Mouse (Mus musculus) kidney, adult 8-10 months (tissue): ENCODE results near the gene Wdr1.
"Not testable (repeated sequence)": the region's sequence is repeated elsewhere in the genome, so short reads cannot be mapped to it uniquely, and the experiment has no call there.

Experiments
- DNase-seq, 2 experiments: peaks; one replicate each; pipeline ENCODE4 v3.0.0; 2022

Wdr1 gene

GRCm38 (mm10) chr5:38493890-38494289 is 69.1 kb downstream of the Wdr1 start:
- DNase-seq, result no peak

- DNase-seq, result no peak
Observed at GRCm38 (mm10) chr5:38491763-38492162, 71.3 kb downstream of the Wdr1 start.

DNA sequence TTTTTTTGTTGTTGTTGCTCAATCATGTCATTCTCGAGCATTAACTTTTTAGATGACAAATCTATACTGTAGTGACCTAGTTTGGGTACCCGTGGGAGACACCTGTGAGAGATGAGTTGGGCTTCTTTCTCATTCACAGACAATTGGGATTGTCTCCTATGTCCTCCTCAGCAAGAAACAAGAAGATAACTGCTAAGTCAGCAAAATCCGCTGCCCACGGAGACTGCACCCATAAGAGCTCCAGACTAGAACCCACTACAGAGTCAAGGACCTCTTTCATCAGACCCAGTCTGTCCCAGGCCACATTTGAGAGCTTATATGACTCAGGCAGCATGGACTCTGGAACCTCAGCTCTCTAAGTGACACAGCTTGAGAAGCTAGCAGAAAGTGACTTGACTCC is 73.3 kb downstream of the Wdr1 start:
- no peak for DNase-seq

DNA sequence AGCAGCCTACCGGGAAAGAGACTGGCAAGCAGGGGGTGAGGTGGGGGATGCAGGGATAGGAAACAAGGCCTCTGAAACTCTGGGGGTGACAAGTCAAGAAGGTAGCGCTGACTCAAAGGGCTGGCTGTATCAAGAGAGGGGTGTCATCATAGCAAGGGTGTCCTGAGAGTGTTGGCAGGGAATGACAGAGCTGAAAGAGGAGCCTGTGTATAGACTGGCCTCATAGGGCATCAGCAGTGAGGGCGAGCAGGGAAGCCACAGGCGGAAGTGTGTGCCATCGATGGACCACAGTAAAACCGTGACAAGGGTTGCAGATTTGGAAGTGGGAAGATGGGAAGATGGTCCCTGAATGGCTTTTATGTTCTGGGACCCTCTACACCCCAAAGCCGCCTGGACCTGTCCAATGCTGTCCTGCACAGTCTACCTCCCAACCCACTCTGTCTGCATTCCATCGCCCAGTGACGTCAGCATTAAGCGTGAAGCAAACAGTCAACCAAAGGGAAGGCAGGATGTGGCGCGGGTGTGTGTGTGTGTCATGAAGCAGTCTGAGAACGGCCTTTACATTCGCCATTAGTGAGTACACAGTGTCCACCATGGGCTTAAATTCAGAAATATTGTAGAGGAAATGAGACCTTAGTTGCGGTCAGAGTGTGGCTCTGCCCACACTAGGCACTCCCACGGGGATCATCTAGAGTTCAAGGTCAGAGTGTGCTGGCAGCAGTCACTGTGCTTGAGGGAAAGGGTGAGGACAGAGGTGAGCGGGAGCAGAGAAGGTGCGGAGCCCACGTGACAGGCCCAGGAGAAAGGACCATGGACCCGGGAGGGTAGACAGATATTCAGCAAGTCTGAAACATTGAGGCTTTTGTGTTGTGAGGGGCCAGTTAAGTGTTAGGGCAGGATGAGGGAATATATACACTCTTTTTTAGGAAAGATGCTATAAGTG is 74.1 kb downstream of the Wdr1 start:
- DNase-seq, result peak; percentile 59 to 63

DNA sequence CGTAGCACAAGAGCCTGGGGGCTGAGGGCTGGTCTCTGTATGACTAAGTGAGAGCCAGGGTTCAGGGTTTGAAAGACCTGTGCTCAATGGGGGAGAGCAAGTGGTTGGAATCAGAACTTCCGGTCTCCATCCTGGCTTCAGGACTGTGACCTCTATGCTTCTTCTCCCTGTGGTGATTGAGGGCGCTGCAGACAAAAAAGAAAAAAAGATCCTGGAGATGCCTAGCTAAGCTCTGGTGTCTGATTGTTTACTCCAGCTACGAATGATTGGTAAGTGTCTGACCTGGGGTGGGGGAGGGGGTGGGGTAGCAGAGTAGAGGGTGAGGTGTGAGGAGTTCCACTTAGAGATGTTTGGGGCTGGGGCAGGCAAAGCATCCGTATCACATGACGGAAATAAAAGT is 75.0 kb downstream of the Wdr1 start:
- DNase-seq, result no peak

- DNase-seq, result no peak
Observed at GRCm38 (mm10) chr5:38487247-38487646, 75.8 kb downstream of the Wdr1 start.

DNA sequence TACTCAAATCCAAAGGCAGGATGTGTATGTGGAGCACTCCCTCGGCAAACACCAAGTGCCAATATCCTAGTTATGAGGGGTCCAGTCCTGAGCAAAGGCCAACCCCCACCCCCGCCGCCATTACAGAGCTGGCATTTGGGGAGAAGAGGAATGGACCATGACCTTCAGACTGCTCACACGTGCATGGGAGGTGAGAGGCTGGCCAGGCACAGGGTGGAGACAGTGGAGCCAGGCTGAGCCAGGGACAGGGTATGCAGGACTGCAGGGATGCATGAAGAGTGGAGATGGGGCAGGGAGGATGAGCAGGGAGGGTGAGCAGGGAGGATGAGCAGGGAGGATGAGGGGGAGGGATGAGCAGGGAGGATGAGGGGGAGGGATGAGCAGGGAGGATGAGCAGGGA is 77.1 kb downstream of the Wdr1 start:
- DNase-seq, result no peak

DNA sequence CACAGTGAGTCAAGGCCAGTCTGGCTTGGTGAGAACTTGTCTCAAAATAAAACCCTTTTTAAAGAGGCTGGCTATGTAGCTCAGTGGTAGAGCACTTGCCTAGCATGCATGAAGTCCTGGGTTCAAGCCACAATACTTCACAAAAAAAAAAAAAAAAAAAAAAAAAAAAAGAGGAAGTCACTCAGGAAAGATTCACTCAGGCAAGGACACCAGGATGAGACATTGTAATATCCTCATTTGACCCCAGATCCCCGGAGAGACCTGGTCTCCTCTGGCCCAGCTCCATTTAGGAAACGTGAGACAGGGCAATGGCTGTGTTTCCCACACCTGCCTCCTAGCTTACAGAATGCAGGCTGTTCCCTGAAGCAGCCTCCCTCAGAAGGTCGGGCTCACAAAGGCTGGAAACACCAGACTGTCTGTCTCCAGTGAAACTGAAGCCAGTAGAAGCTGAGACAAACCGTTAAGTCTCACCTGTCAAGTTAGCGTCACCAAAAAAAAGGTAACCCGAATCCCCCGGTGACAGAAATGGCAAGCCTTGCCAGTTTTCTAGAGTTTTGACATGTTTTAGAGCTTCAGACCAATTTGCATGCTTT is 79.4 kb downstream of the Wdr1 start:
- DNase-seq, result no peak

DNA sequence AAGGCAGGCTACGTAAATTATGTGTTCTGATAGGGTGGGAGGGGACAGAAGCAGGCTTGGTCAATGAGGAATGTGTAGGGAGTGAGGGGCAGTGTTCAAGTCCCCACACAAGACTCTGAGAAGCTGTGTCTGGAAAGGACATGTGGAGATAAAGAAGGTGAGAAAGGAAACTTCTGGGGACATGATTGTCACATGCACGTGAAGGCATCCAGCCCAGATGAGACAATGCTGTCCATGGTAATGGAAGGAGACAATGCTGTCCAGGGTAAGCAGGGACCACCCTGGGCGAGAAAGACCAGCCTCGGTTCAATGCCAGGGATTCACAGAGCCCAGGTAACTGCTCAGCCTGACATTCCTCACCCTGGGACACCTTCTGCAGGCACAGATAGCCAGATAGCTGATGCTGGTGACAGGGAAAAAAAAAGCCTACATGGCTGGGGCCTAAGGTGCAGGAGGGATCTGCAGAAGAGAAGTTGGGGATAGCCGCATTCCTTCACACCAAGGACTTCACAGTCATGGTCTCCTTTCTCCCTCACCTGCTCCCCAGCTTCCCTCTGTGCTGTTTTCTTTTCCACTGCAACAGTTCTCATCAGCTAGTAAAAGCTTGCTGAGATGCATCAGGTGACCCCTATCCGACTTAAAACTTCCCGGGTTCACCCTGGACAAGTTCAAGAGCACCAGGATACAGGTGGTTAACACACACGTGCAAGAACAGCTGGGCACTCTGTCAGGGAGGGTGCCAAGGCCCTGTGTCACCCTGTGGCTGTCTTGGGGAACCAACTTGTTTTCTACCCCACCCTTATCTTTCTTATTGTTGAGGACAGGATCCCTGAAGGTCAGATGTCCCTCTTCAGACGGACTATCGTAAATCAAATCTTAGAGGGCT is 82.0 kb downstream of the Wdr1 start:
- no peak for DNase-seq

DNA sequence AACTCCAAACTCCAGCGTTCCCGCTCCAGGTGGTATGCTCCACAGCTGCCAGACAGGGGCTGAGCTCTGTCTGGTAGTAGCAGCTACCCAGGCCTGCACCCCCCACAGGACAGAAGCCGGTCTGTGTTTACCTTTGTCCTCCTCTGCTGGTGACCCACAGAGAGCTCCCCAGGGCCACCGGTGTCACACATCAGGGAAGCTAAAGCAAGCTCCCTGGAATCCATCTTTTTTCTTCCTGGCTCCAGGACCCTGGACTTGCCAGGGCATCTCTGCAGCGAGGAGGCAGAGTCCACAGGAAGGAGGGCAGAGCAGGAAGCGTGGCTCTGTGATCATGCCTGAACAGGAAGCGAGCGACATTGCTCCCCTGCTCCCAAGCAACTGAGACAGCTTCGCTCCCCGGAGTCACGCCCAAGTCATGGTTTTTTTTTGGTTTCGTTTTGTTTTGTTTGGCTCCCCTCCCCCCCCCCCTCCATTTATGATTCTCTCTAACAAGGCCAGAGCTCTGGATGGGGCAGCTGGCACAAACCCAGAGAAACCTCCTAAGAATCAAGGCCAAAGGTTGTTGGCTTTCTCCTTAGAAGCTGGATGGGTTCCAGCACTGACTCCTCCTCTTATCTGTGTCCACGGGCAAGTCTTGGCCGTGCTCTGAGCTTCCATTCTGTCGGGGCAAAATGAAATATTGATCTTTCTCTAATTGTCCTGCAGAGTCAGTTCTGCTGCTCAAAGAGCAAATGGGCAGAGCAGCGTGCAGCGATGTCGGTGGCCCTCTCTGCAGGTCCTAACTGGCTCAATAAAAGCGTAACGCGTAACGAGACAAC is 82.9 kb downstream of the Wdr1 start:
- peak; percentile 91 to 92 for DNase-seq

DNA sequence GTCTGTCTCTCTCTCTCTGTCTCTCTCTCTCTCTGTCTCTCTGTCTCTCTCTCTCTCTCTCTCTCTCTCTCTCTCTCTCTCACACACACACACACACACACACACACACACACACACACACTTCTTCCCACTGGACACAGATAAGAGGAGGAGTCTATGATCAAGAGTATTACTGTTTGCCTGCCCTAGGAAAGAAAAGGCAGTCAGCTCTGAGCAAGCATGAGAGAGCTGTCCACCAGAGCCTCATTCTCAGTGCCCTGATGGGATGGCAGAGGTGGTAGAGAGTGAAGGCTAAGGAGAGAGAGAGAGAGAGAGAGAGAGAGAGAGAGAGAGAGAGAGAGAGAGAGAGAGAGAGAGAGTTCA is 83.5 kb downstream of the Wdr1 start:
- not testable (repeated sequence) for DNase-seq

DNA sequence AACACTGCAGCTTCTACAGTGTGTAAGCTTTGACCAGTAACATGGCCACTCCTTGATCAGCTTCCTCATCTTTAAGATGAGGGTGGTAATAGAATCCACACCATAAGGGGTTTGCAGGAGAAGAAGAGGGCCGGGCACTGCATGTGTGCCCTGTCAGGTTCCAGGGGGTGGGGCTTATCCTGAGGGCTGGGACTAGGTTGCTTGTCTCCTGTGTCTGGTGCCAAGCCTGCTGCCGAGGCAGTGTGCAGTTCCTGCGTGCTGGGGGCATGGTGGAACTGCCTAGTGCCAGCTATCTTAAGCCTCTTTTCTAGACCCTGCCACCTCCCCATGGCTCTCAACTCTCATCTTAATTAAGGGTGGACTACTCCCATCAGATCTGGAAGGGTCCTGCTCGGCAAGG is 84.0 kb downstream of the Wdr1 start:
- DNase-seq, result peak; percentile 73 to 74

DNA sequence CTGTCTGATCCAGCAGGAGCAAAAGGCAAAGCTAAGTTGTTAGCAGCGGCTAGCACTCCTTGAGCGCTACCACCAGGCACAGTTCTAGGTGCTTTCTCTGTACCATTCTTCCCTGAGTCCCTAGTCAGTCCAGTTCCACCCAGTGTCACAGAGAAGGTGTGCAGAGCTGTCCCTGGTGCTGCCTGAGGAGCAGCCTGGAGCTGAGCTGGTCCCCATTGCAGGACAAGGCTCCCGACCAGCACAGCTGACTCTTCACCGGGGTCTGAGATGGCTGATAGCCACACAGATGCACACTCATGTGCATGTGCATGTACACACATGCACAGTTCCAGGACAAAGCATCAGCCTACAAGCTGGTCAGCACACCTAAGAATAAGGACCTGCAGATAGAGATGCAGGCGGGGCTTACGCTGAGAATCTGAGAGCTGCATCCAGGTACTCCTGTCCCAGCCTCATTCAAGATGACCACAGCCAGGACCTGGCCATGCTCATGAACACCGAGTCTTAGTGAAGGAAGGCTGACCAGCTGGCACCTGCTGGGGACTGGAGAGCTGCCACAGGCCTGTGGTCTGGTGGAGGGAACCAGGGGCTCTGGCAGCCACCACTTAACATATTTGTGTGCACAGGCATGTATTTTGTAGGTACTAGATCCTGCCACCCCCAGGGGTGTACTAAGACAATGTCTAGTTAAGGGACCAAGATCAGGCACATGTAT is 85.1 kb downstream of the Wdr1 start:
- DNase-seq, result peak in 1 of 2 experiments; percentile 1

DNA sequence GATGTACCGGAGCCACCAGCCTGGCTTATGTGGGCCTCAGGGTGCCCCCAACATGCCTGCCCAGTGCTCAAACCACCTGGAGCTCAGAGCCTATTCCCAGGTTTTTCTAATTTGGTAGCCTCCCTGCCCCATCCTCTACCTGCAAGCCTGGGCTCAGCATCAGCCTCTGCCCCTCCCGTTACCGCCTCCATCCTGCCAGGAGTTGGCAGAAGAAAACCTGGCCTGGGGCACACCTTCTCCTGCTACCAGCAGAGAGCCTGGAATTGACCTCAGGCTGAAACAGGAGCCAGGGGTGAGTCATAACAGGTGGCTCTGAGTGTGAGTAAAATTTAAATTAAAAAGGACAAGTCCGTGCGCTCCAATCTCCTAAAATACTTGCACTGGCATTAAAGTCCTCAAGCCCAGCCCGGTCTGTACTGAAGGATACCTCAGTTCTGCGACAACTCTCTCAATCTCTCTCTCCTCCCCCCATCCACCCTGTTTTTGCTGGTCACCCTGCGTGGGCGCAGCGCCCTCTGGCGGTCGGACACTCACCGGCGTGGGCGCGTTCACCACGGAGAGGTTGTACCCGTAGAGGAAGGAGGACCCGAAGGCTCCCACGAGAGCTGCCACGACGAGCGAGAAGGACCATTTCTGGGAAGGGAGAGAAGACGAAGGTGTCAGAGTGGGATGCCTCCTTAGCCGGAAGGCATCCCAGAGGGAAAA is 86.0 kb downstream of the Wdr1 start:
- DNase-seq, result peak in 1 of 2 experiments; percentile 37
